Mouse (Mus musculus) liver, embryonic 16.5 days (tissue): ENCODE measurements at regions not wholly inside any gene's neighbourhood (a gene's known extent, or its start where the extent isn't known, plus 50 kb on each side); places are given as distances from the start of the nearest gene placed in this dataset.

Experiments
- ATAC-seq: fragments of 200-750 bp; cut with Nextera tagmentation; 2 replicates; pipeline ENCODE4 v1.8.0; 2017; ENCODE audit warnings: low read depth, mild to moderate bottlenecking, moderate number of reproducible peaks, moderate library complexity
- H3K27ac ChIP-seq: fragments of 300-500 bp; sonication (generic); 2 replicates; pipeline ENCODE4 v1.5.1; 2014; ENCODE audit warnings: mild to moderate bottlenecking, low read length
- H3K27me3 ChIP-seq: fragments of 300-500 bp; sonication (generic); 2 replicates; pipeline ENCODE4 v1.6.1; 2014; ENCODE audit warnings: low read depth, low read length, mixed read lengths; ENCODE audit not compliant: control insufficient read depth, insufficient read depth
- H3K36me3 ChIP-seq: fragments of 300-500 bp; sonication (generic); 2 replicates; pipeline ENCODE4 v1.6.1; 2014; ENCODE audit warnings: mild to moderate bottlenecking; ENCODE audit not compliant: control insufficient read depth, insufficient read depth
- H3K4me1 ChIP-seq: fragments of 300-500 bp; sonication (generic); 2 replicates; pipeline ENCODE4 v1.6.1; 2014; ENCODE audit warnings: low read depth, low read length, mixed read lengths; ENCODE audit not compliant: control insufficient read depth
- H3K4me2 ChIP-seq: fragments of 300-500 bp; sonication (generic); 2 replicates; pipeline ENCODE4 v1.6.1; 2014; ENCODE audit warnings: low read depth, low read length, mixed read lengths
- H3K4me3 ChIP-seq: fragments of 300-500 bp; sonication (generic); 2 replicates; pipeline ENCODE4 v1.5.1; 2014; ENCODE audit warnings: low read depth, mild to moderate bottlenecking, low read length
- H3K9ac ChIP-seq: fragments of 300-500 bp; sonication (generic); 2 replicates; pipeline ENCODE4 v1.6.1; 2014; ENCODE audit warnings: low read depth, low read length
- H3K9me3 ChIP-seq: fragments of 300-500 bp; sonication (generic); replicated peaks from 2 replicates; pipeline ENCODE4 v1.6.1; 2016; ENCODE audit warnings: low read length; ENCODE audit not compliant: control insufficient read depth
- WGBS: fragments of 180-500 bp; shearing (Covaris S2); extraction: QIAGEN DNeasy Blood & Tissue Kit; methylation state at CpG from one replicate; pipeline ENCODE4 v1.1.7; 2014; ENCODE audit not compliant: insufficient replicate concordance; 5-methylcytosine and 5-hydroxymethylcytosine counted together

DNA sequence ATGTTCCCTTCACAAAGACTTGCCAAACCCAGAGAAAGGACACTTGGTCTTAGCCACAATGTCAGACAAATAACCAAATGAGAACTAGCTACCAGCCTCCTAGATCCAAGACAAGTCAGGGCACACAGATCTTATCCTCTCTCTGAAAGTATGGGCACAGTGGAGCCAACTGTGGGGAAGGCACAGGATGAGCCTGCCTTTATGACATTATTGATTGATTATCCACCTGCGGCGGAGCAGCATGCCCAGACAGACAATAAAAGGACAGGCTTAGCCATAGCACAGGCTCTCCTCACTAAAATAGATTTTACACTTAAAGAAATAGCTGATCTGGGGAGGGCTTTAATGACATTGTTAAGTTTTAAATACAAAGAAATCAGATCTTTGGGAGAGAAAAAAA, 117.9 kb downstream of the Maf start:
- Histone ChIP-seq H3K4me1 (no peaks in the 10 kb centered on the region), H3K36me3 (no peaks in the 10 kb centered on the region), H3K27ac (no peak overlapping the region), H3K4me2 (no peak overlapping the region), H3K9ac (no peak overlapping the region), H3K27me3 (no peaks in the 10 kb centered on the region), H3K9me3 (no peaks in the 10 kb centered on the region), H3K4me3 (no peak overlapping the region)
- 72% methylated on average over 2 of the region's 2 CpGs for WGBS
- no peak for ATAC-seq

GRCm38 (mm10) chr8:115589076-115589475, 118.5 kb downstream of the Maf start:
- no peak for ATAC-seq
- no peak overlapping the region for H3K27ac ChIP-seq
- no peak overlapping the region for H3K9ac ChIP-seq
- H3K36me3 ChIP-seq: no peaks in the 10 kb centered on the region
- H3K4me2 ChIP-seq: no peak overlapping the region
- WGBS: 76% methylated on average over 2 of the region's 2 CpGs
- H3K4me1 ChIP-seq: no peaks in the 10 kb centered on the region
- no peaks in the 10 kb centered on the region for H3K9me3 ChIP-seq
- H3K27me3 ChIP-seq: no peaks in the 10 kb centered on the region
- H3K4me3 ChIP-seq: no peak overlapping the region

DNA sequence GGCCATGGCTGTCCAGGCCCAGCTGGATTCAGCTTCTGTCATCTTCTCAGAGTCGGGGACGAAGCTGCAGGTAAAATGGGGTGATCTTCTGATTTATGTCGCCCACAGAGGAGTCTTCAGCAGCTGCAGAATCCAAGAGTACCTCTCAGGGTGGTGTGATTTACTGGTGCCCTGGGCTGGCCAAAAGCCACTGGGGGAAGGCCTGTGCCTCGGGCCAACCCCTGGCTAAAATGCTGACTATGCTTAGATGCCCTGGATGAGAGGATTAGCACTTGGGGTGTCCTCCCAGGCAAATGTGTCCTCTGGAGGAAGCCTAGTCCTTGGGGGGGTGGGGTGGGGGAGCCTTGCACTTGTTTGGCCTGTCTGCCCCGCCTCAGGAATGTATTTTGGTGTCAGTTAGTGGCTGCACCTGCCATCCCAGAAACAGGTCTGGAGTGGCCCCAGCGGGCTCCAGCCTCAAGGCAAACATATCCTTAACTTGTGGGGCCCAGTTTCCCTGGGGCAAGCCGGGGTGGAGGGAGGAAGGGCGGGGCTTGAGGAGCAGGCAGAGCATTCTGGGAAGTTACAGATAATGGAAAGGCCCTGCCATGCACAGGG, 123.2 kb downstream of the Maf start:
- no peak for ATAC-seq
- Histone ChIP-seq H3K4me2 (no peak overlapping the region), H3K36me3 (no peaks in the 10 kb centered on the region), H3K4me1 (no peaks in the 10 kb centered on the region), H3K4me3 (no peak overlapping the region), H3K9ac (no peak overlapping the region), H3K9me3 (no peaks in the 10 kb centered on the region), H3K27me3 (no peaks in the 10 kb centered on the region), H3K27ac (no peak overlapping the region)
- 51% methylated on average over 8 of the region's 8 CpGs for WGBS

- no peak for ATAC-seq
- H3K36me3 ChIP-seq: no peaks in the 10 kb centered on the region
- H3K27me3 ChIP-seq: no peaks in the 10 kb centered on the region
- 73% methylated on average over 5 of the region's 5 CpGs for WGBS
- no peaks in the 10 kb centered on the region for H3K4me1 ChIP-seq
- no peaks in the 10 kb centered on the region for H3K9me3 ChIP-seq
- no peak overlapping the region for H3K9ac ChIP-seq
- no peak overlapping the region for H3K4me3 ChIP-seq
- no peak overlapping the region for H3K4me2 ChIP-seq
- H3K27ac ChIP-seq: no peak overlapping the region
Observed at GRCm38 (mm10) chr8:115583221-115583620, 124.4 kb downstream of the Maf start.

- Histone ChIP-seq H3K4me3 (no peak overlapping the region), H3K9me3 (no peaks in the 10 kb centered on the region), H3K4me1 (no peaks in the 10 kb centered on the region), H3K36me3 (no peaks in the 10 kb centered on the region), H3K27ac (no peak overlapping the region), H3K4me2 (no peak overlapping the region), H3K27me3 (no peaks in the 10 kb centered on the region), H3K9ac (no peak overlapping the region)
- WGBS: 41% methylated on average over 6 of the region's 6 CpGs
- ATAC-seq: no peak
Observed at GRCm38 (mm10) chr8:115581940-115582517, 125.6 kb downstream of the Maf start.

- Histone ChIP-seq H3K9me3 (no peaks in the 10 kb centered on the region), H3K27ac (no peak overlapping the region), H3K4me2 (no peak overlapping the region), H3K27me3 (no peaks in the 10 kb centered on the region), H3K4me3 (no peak overlapping the region), H3K9ac (no peak overlapping the region), H3K36me3 (no peaks in the 10 kb centered on the region), H3K4me1 (no peaks in the 10 kb centered on the region)
- no peak for ATAC-seq
- WGBS: 30% methylated on average over 7 of the region's 7 CpGs
Observed at GRCm38 (mm10) chr8:115568394-115568793, 139.2 kb downstream of the Maf start.

GRCm38 (mm10) chr8:115565768-115566167, 141.8 kb downstream of the Maf start:
- peaks cover 7% of the 10 kb centered on the region; the same call in 1 of the 2 replicates for H3K4me1 ChIP-seq
- ATAC-seq: no peak
- no peak overlapping the region for H3K4me3 ChIP-seq
- no peak overlapping the region for H3K9ac ChIP-seq
- H3K36me3 ChIP-seq: no peaks in the 10 kb centered on the region
- WGBS: 64% methylated on average over 5 of the region's 5 CpGs
- no peak overlapping the region for H3K27ac ChIP-seq
- H3K9me3 ChIP-seq: no peaks in the 10 kb centered on the region
- no peaks in the 10 kb centered on the region for H3K27me3 ChIP-seq
- no peak overlapping the region for H3K4me2 ChIP-seq

DNA sequence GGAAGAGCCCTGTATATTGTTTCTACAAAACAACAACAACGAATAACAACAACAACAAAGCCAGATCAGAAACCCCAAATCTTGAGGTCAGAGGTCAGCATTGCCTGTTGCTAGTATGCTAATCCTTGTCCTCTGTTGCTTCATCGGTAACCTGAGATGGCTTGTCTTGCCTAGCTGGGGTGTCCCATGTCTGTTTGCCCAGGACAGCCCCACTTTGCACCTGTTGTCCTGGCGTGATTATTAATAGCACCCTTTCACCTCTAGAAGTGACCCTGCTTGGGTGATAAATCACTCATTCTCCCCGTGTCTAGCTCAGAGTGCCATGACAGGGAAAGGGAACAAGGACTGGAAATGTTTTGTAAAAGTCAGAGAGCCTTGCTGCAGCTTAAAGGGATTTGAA, 145.2 kb downstream of the Maf start:
- H3K4me1 ChIP-seq: peaks cover 7% of the 10 kb centered on the region; the same call in 1 of the 2 replicates
- H3K27me3 ChIP-seq: no peaks in the 10 kb centered on the region
- H3K9me3 ChIP-seq: no peaks in the 10 kb centered on the region
- no peaks in the 10 kb centered on the region for H3K36me3 ChIP-seq
- H3K4me3 ChIP-seq: no peak overlapping the region
- no peak overlapping the region for H3K4me2 ChIP-seq
- H3K27ac ChIP-seq: no peak overlapping the region
- WGBS: 25% methylated on average over 4 of the region's 4 CpGs
- H3K9ac ChIP-seq: no peak overlapping the region
- peak; percentile 23; the same call in 1 of the 2 replicates for ATAC-seq

- WGBS: 51% methylated on average over 18 of the region's 18 CpGs
- H3K4me3 ChIP-seq: no peak overlapping the region
- H3K27me3 ChIP-seq: no peaks in the 10 kb centered on the region
- H3K9ac ChIP-seq: no peak overlapping the region
- H3K4me2 ChIP-seq: peak overlapping the region; percentile 39
- H3K4me1 ChIP-seq: peaks cover 7% of the 10 kb centered on the region; the same call in 1 of the 2 replicates
- H3K9me3 ChIP-seq: no peaks in the 10 kb centered on the region
- no peaks in the 10 kb centered on the region for H3K36me3 ChIP-seq
- ATAC-seq: peak; percentile 76
- no peak overlapping the region for H3K27ac ChIP-seq
Observed at GRCm38 (mm10) chr8:115560985-115561916, 146.3 kb downstream of the Maf start.
